Mouse (Mus musculus) Patski (cell line): Measurements from ENCODE around the gene Hnf4a. TPM values are rescaled to one million over a fixed set of nuclear protein-coding genes. Genes with fewer than 3 reads are reported as not detected.

Source experiments
- ATAC-seq: fragments of 100-300 bp; one replicate; pipeline ENCODE4 v1.8.0; 2021
- CTCF ChIA-PET: fragments of 350-600 bp; sonication (Branson Sonifier 250); formaldehyde crosslinking; loops from one replicate; lab custom pipeline; 2022; ENCODE audit warnings: inconsistent platforms; lab: Charles Lee
- POLR2A ChIA-PET: fragments of 350-600 bp; sonication (Branson Sonifier 250); formaldehyde crosslinking; loops from one replicate; lab custom pipeline; 2022; ENCODE audit warnings: antibody characterized with exemption, inconsistent platforms; lab: Charles Lee
- DNase-seq: peaks from one replicate; pipeline ENCODE4 v3.0.0-alpha.2; 2011; ENCODE audit warnings: low read depth, low spot score
- H3K27me3 ChIP-seq: fragments of 371-371 bp; one replicate; pipeline ENCODE4 v1.5.1; 2021
- CTCF ChIP-seq: fragments of 100-300 bp; IDR thresholded peaks from one replicate; pipeline ENCODE4 v1.5.1; 2021
- in situ Hi-C: fragments of 300-500 bp; cut with MboI; formaldehyde crosslinking; loops from 3 replicates; pipeline ENCODE4 v1.11.1; 2018; ENCODE audit warnings: low pct_unique_long_range_greater_than_20kb, mixed read lengths
- polyA plus RNA-seq: library from polyadenylated mRNA; unstranded; gene quantifications from one replicate; pipeline ENCODE4 v1.2.3, GENCODE M21; 2021

Hnf4a gene
- polyA plus RNA-seq, 1 experiment from 2014 or later, result 0.19 TPM

GRCm38 (mm10) chr2:163601712-163602100 lies 95.1 kb downstream of the Hnf4a start:
- CTCF ChIA-PET, result interaction anchor here (1.1 to 1.2 kb wide), 2 partner anchors 23 to 186 kb away, joined by 3 to 5 read pairs; no protein-coding TSS in a partner anchor
- no peak for TF ChIP-seq CTCF
- no peaks in the 10 kb centered on the region for H3K27me3 ChIP-seq
- no peak for ATAC-seq
- in situ Hi-C loops, result loop anchor here (25.0 kb wide), 1 partner anchor 111 kb away; no protein-coding TSS in a partner anchor
- DNase-seq, result no peak
- POLR2A ChIA-PET, result interaction anchor here (1.0 to 1.3 kb wide), 2 partner anchors 117 to 124 kb away, joined by 3 to 6 read pairs; no protein-coding TSS in a partner anchor

DNA sequence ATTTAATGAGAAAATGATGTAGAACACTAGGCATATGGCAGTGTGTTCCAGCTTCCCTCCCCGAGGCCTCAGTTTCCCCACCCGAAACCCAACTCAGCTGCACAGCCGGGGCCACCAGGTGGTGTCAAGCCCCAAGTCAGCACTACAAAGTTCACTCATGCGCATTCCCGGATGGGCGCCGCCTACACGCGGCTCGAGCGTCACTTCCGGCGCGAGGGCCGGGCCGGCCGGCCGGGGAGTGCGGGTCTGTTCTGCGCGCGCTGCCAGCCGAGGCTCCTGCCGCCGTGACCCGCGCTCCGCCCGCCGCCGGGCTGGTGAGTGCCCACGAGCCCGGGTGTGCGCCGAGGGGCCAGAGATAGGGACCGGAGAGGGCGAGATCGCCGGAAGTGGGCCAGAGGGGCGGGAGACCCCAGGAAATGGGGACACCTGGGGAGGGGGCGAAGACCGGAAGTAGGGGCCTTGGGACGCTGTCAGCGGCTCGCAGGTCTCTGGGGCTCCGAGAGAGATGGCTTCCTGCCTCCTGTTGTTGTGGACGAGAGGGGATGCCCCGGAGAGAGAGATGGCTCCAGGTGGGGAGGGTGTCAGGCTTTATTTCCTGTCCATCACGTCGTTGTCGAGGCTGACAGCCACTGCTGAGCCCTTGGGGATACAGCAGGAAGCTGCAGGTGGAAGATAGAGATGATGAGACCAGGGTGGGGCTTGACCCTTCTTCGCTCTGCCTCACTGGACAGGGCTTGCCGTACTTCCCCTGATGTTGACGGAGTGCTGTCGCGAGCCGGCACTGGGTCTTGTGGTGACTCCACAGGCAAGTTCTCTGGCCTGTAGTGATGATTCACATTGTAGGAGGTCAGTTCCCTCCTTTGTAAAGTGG lies 95.7 kb downstream of the Hnf4a start, which contains the start of gene Ttpal:
Gene Ttpal, plus strand, starts transcription at position 214 of the 871 bp plus-strand sequence.
- CTCF ChIA-PET, result interaction anchor here (1.1 to 1.2 kb wide), 2 partner anchors 22 to 185 kb away, joined by 3 to 5 read pairs; no protein-coding TSS in a partner anchor
- H3K27me3 ChIP-seq, result no peaks in the 10 kb centered on the region
- DNase-seq (no peak), ATAC-seq (peak; percentile 95)
- POLR2A ChIA-PET, result interaction anchor here (0.7 to 1.3 kb wide), 3 partner anchors 62 to 123 kb away, joined by 3 to 6 read pairs (median 3); no protein-coding TSS in a partner anchor
- no peak for TF ChIP-seq CTCF
- in situ Hi-C loops, result loop anchor here (25.0 kb wide), 1 partner anchor 110 kb away; no protein-coding TSS in a partner anchor

DNA sequence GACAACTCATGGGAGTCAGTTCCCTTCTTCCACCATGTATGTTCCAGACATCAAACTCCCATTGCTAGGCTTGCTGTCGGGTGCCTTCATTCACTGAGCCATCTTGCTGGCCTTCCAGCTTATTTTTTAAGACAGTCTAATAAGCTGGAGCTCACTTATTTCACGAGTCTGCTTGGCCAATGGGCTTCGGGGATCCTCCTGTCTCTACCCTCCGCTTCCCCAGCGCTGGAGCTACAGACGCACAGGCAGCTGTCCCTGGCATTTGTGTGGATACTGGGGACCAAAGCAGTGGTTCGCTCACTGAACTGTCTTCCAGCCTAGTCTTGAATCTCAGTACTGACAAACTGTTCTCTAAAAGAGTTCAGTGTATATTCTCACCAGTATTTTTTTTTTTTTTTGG lies 99.6 kb downstream of the Hnf4a start:
- CTCF ChIA-PET, result interaction anchor here (1.1 kb wide), 1 partner anchor 181 kb away, joined by 3 read pairs; no protein-coding TSS in a partner anchor
- no peaks in the 10 kb centered on the region for H3K27me3 ChIP-seq
- ATAC-seq (no peak), DNase-seq (no peak)
- in situ Hi-C loops, result loop anchor here (25.0 kb wide), 1 partner anchor 106 kb away; no protein-coding TSS in a partner anchor
- POLR2A ChIA-PET, result no interaction called here
- TF ChIP-seq CTCF, result no peak

DNA sequence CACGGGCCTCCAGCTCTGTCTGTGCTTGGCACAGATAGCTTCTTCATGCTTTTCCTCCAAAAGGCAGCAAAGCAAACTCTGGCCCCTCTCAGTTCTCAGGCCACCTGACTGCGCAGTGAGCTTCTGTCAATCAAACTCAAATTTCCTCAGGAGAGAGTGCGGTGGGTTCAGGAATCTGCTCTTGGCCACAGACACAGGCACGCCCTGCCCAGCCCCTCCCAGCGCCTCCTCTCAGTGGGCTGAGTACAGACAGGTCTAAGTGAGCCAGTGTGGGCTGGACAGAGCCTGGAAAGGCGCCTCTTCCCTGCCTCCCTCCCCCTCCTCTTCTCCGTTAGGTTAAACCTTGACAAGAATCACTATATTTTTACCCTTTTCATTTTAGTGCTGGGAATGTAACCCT lies 101.4 kb downstream of the Hnf4a start:
- no peak for TF ChIP-seq CTCF
- ChIA-PET CTCF (interaction anchor here (1.2 kb wide), 1 partner anchor 110 kb away, joined by 3 read pairs; no protein-coding TSS in a partner anchor), POLR2A (no interaction called here)
- DNase-seq (no peak), ATAC-seq (no peak)
- no peaks in the 10 kb centered on the region for H3K27me3 ChIP-seq
- in situ Hi-C loops, result loop anchor here (25.0 kb wide), 1 partner anchor 104 kb away; no protein-coding TSS in a partner anchor

DNA sequence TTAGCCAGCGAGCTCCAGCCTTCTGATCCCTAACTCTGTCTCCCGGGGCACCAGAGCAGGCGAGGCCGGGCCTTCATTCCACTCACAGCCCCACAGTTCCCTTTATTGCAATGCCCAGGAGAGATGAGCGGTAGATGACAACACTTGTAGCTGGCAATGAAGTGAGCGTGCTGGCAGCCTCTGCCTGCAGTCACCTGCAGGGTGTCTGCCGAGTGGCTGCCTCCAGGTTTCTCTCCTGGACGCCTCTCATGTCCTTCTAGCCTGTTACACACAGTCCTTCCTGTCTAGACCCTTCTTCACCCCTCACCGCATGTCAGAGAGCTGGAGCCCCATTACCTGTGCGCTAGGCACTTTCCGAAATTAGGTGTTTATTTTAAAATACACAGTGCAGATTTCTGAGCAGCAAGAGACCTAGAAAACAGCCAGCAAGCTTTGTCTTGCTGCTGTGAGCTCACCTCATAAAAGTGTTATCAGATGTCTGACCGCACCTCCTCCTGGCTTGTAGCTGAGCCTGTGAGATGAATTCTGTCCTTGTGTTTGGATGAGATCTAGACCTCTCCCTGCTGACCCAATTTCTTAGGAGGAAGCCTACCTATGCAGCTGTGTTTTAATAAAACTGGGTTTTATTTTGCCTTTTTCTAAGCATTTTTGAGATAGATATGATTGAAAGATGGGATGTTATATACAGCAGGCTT lies 102.8 kb downstream of the Hnf4a start:
- ChIA-PET CTCF (no interaction called here), POLR2A (no interaction called here)
- ATAC-seq, result no peak
- H3K27me3 ChIP-seq, result no peaks in the 10 kb centered on the region
- no peak for TF ChIP-seq CTCF
- DNase-seq, result no peak
- in situ Hi-C loops, result loop anchor here (25.0 kb wide), 1 partner anchor 103 kb away; no protein-coding TSS in a partner anchor

GRCm38 (mm10) chr2:163611176-163611575 lies 104.6 kb downstream of the Hnf4a start:
- ChIA-PET CTCF (no interaction called here), POLR2A (no interaction called here)
- DNase-seq, result no peak

DNA sequence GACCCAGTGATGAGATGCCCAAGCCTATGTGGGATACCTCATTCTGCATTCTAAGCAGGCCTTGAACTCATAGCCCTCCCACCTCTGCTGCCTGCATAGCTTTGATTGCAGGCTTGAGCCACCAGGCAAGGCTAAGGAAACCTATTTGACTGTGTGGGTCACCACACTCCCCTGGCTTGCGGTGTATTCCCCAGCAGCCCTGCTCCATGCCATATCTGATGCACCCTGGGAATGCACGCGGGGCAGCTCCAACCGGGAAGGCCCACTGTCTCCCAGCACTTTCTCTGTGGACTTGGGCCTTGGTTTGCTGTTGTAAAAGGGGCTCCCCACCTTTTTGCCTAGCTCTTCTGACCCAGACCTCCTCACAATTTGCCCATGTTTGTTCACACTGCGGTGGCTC lies 106.6 kb downstream of the Hnf4a start:
- ATAC-seq (no peak), DNase-seq (no peak)
- in situ Hi-C loops, result loop anchor here (25.0 kb wide), 1 partner anchor 99 kb away; no protein-coding TSS in a partner anchor
- no peaks in the 10 kb centered on the region for H3K27me3 ChIP-seq
- ChIA-PET POLR2A (interaction anchor here (0.6 kb wide), 1 partner anchor 827 kb away, joined by 4 read pairs; no protein-coding TSS in a partner anchor), CTCF (interaction anchor here (1.2 kb wide), 1 partner anchor 14 kb away, joined by 4 read pairs; no protein-coding TSS in a partner anchor)
- no peak for TF ChIP-seq CTCF

More at GRCm38 (mm10) chr2:163611176-163611575, 104.6 kb downstream of the Hnf4a start:
- TF ChIP-seq CTCF, result no peak
- in situ Hi-C loops, result loop anchor here (25.0 kb wide), 1 partner anchor 101 kb away; no protein-coding TSS in a partner anchor
- ATAC-seq, result no peak
- no peaks in the 10 kb centered on the region for H3K27me3 ChIP-seq

- H3K27me3 ChIP-seq, result no peaks in the 10 kb centered on the region
- CTCF ChIA-PET, result interaction anchor here (1.7 kb wide), 1 partner anchor 18 kb away, joined by 4 read pairs; no protein-coding TSS in a partner anchor
- ATAC-seq (no peak), DNase-seq (no peak)
- no peak for TF ChIP-seq CTCF
- in situ Hi-C loops, result loop anchor here (25.0 kb wide), 1 partner anchor 98 kb away; no protein-coding TSS in a partner anchor
- POLR2A ChIA-PET, result no interaction called here
Observed at GRCm38 (mm10) chr2:163613990-163614389, 107.4 kb downstream of the Hnf4a start.

GRCm38 (mm10) chr2:163615401-163615800 lies 108.8 kb downstream of the Hnf4a start:
- no peak for TF ChIP-seq CTCF
- ChIA-PET POLR2A (no interaction called here), CTCF (interaction anchor here (1.0 to 1.7 kb wide), 2 partner anchors 13 to 16 kb away, joined by 3 to 4 read pairs; no protein-coding TSS in a partner anchor)
- H3K27me3 ChIP-seq, result no peaks in the 10 kb centered on the region
- in situ Hi-C loops, result loop anchor here (25.0 kb wide), 1 partner anchor 97 kb away; no protein-coding TSS in a partner anchor
- ATAC-seq (no peak), DNase-seq (no peak)
